17 mouse cellular contexts compared by ENCODE assay signal in genomic region chr9:116121472-116121871, GRCm38 (mm10). TPM values are rescaled to one million over a fixed set of nuclear protein-coding genes. Genes with fewer than 3 reads are reported as not detected.
DNase-seq lines count a peak whose midpoint lies in the region; ATAC-seq and TF ChIP-seq lines count a peak whose summit lies in the region.
"Had no signal": no experiment of that assay in that cellular context is flagged by ENCODE, and none has a peak within 500 bp of the region (broad histone marks: within the 10 kb centered on the region; RNA-seq: fewer than 3 reads in every experiment).

No protein-coding gene starts in this region.

- WGBS in intestine, embryonic 14.5 days: 69% methylated on average over 7 of the region's 7 CpGs
- 62% methylated on average over 7 of the region's 7 CpGs for WGBS in intestine, postnatal 0 days
- 65% methylated on average over 7 of the region's 7 CpGs for WGBS in embryonic facial prominence, embryonic 14.5 days
- WGBS in limb, embryonic 15.5 days: 59% methylated on average over 7 of the region's 7 CpGs
- 89% methylated on average over 7 of the region's 7 CpGs for WGBS in hindbrain, embryonic 12.5 days
- WGBS in kidney, embryonic 14.5 days: 88% methylated on average over 7 of the region's 7 CpGs
- 86% methylated on average over 7 of the region's 7 CpGs for WGBS in neural tube, embryonic 15.5 days

- H3K4me1 ChIP-seq in intestine, embryonic 14.5 days (replicated peaks; ENCODE audit: control insufficient read depth, insufficient read depth, low read length): peaks cover 26% of the 10 kb centered on the region
- H3K4me1 ChIP-seq in intestine, postnatal 0 days (replicated peaks; ENCODE audit: control insufficient read depth, insufficient read depth, low read length): no peaks in the 10 kb centered on the region
- peaks cover 19% of the 10 kb centered on the region for H3K4me1 ChIP-seq in embryonic facial prominence, embryonic 14.5 days (ENCODE audit: control insufficient read depth, insufficient read depth, low read length)
- peaks cover 40% of the 10 kb centered on the region for H3K4me1 ChIP-seq in limb, embryonic 15.5 days
- H3K4me1 ChIP-seq in hindbrain, embryonic 12.5 days: peaks cover 6% of the 10 kb centered on the region; the same call in 1 of the 2 replicates
- H3K4me1 ChIP-seq in kidney, embryonic 14.5 days (ENCODE audit: control insufficient read depth, insufficient read depth, low read length): peaks cover 16% of the 10 kb centered on the region
- H3K4me1 ChIP-seq in neural tube, embryonic 15.5 days: peaks cover 9% of the 10 kb centered on the region

- H3K27me3 ChIP-seq in intestine, embryonic 14.5 days (replicated peaks; ENCODE audit: control insufficient read depth, insufficient read depth, low read length): no peaks in the 10 kb centered on the region
- H3K27me3 ChIP-seq in intestine, postnatal 0 days (replicated peaks; ENCODE audit: control insufficient read depth, insufficient read depth, low read length): no peaks in the 10 kb centered on the region
- H3K27me3 ChIP-seq in embryonic facial prominence, embryonic 14.5 days (replicated peaks; ENCODE audit: control insufficient read depth, insufficient read depth, low read length): no peaks in the 10 kb centered on the region
- no peaks in the 10 kb centered on the region for H3K27me3 ChIP-seq in limb, embryonic 15.5 days
- no peaks in the 10 kb centered on the region for H3K27me3 ChIP-seq in hindbrain, embryonic 12.5 days
- H3K27me3 ChIP-seq in kidney, embryonic 14.5 days (ENCODE audit: control insufficient read depth, insufficient read depth, low read length): no peaks in the 10 kb centered on the region
- no peaks in the 10 kb centered on the region for H3K27me3 ChIP-seq in neural tube, embryonic 15.5 days (replicated peaks)
- H3K27me3 ChIP-seq: forebrain, embryonic 13.5 days; kidney, embryonic 15.5 days; neural tube, embryonic 13.5 days had no signal

- no peaks in the 10 kb centered on the region for H3K9me3 ChIP-seq in intestine, embryonic 14.5 days (ENCODE audit: control insufficient read depth, low read length)
- H3K9me3 ChIP-seq in intestine, postnatal 0 days (ENCODE audit: control insufficient read depth): no peaks in the 10 kb centered on the region
- no peaks in the 10 kb centered on the region for H3K9me3 ChIP-seq in embryonic facial prominence, embryonic 14.5 days (ENCODE audit: control insufficient read depth, low read length)
- no peaks in the 10 kb centered on the region for H3K9me3 ChIP-seq in limb, embryonic 15.5 days
- no peaks in the 10 kb centered on the region for H3K9me3 ChIP-seq in hindbrain, embryonic 12.5 days (replicated peaks)
- H3K9me3 ChIP-seq in kidney, embryonic 14.5 days (ENCODE audit: control insufficient read depth, low read length): no peaks in the 10 kb centered on the region
- no peaks in the 10 kb centered on the region for H3K9me3 ChIP-seq in neural tube, embryonic 15.5 days (replicated peaks)
- H3K9me3 ChIP-seq: forebrain, embryonic 13.5 days; kidney, embryonic 15.5 days; neural tube, embryonic 13.5 days had no signal

- peak overlapping the region; percentile 88; the same call in 1 of the 2 replicates for H3K27ac ChIP-seq in intestine, embryonic 14.5 days (ENCODE audit: low read depth)
- H3K27ac ChIP-seq in intestine, postnatal 0 days (ENCODE audit: low read depth, low read length): no peak overlapping the region
- no peak overlapping the region for H3K27ac ChIP-seq in embryonic facial prominence, embryonic 14.5 days (replicated peaks; ENCODE audit: low read depth, low read length)
- H3K27ac ChIP-seq in limb, embryonic 15.5 days: peak overlapping the region; percentile 77; the same call in 1 of the 2 replicates
- no peak overlapping the region for H3K27ac ChIP-seq in hindbrain, embryonic 12.5 days
- H3K27ac ChIP-seq in kidney, embryonic 14.5 days (ENCODE audit: low read depth, low read length): no peak overlapping the region
- no peak overlapping the region for H3K27ac ChIP-seq in neural tube, embryonic 15.5 days (replicated peaks)
- H3K27ac ChIP-seq: forebrain, embryonic 13.5 days; heart, adult 2 months; hindbrain, postnatal 0 days; kidney, embryonic 15.5 days; liver, embryonic 14.5 days; neural tube, embryonic 13.5 days had no signal

- H3K9ac ChIP-seq in intestine, embryonic 14.5 days (ENCODE audit: low read length): no peak overlapping the region
- no peak overlapping the region for H3K9ac ChIP-seq in intestine, postnatal 0 days (ENCODE audit: low read depth, low read length)
- no peak overlapping the region for H3K9ac ChIP-seq in embryonic facial prominence, embryonic 14.5 days (ENCODE audit: low read depth, low read length)
- no peak overlapping the region for H3K9ac ChIP-seq in limb, embryonic 15.5 days
- no peak overlapping the region for H3K9ac ChIP-seq in hindbrain, embryonic 12.5 days
- no peak overlapping the region for H3K9ac ChIP-seq in kidney, embryonic 14.5 days (ENCODE audit: low read depth, low read length)
- no peak overlapping the region for H3K9ac ChIP-seq in neural tube, embryonic 15.5 days (replicated peaks)
- H3K9ac ChIP-seq: forebrain, embryonic 13.5 days; kidney, embryonic 15.5 days; liver, embryonic 14.5 days; neural tube, embryonic 13.5 days had no signal

- ATAC-seq in intestine, embryonic 14.5 days (replicated peaks; ENCODE audit: low FRiP score, low TSS enrichment, low read depth): no peak
- ATAC-seq in intestine, postnatal 0 days: no peak
- ATAC-seq in embryonic facial prominence, embryonic 14.5 days (ENCODE audit: low read depth): no peak
- ATAC-seq in limb, embryonic 15.5 days (ENCODE audit: insufficient number of reproducible peaks, low FRiP score, low TSS enrichment, low read depth): no peak
- ATAC-seq in hindbrain, embryonic 12.5 days (ENCODE audit: low FRiP score): no peak
- ATAC-seq in kidney, embryonic 14.5 days (ENCODE audit: low FRiP score, low TSS enrichment): no peak
- no peak for ATAC-seq in neural tube, embryonic 15.5 days (ENCODE audit: low FRiP score)
- ATAC-seq: forebrain, embryonic 13.5 days; hindbrain, postnatal 0 days had no signal

- no peak for DNase-seq in intestine, embryonic 14.5 days (ENCODE audit: low spot score)
- peak; percentile 36 for DNase-seq in brain, adult 2 months (ENCODE audit: low read depth, low spot score)
- peak; percentile 64 for DNase-seq in embryonic facial prominence, embryonic 14.5 days (ENCODE audit: low spot score)
- DNase-seq: B cell, adult 2 months; cerebellum, adult 11 months; heart, adult 2 months; retina, postnatal 1 day had no signal

- H3K4me3 ChIP-seq in intestine, embryonic 14.5 days (ENCODE audit: low read depth, low read length): no peak overlapping the region
- no peak overlapping the region for H3K4me3 ChIP-seq in intestine, postnatal 0 days (ENCODE audit: low read depth, low read length)
- no peak overlapping the region for H3K4me3 ChIP-seq in embryonic facial prominence, embryonic 14.5 days (ENCODE audit: low read depth, low read length)
- H3K4me3 ChIP-seq in limb, embryonic 15.5 days: no peak overlapping the region
- no peak overlapping the region for H3K4me3 ChIP-seq in hindbrain, embryonic 12.5 days
- H3K4me3 ChIP-seq in kidney, embryonic 14.5 days (ENCODE audit: low read length): no peak overlapping the region
- H3K4me3 ChIP-seq in neural tube, embryonic 15.5 days (replicated peaks): no peak overlapping the region
- H3K4me3 ChIP-seq: forebrain, embryonic 13.5 days; heart, adult 2 months; kidney, embryonic 15.5 days; neural tube, embryonic 13.5 days had no signal

- no peak overlapping the region for H3K4me2 ChIP-seq in intestine, embryonic 14.5 days (ENCODE audit: low read length)
- no peak overlapping the region for H3K4me2 ChIP-seq in intestine, postnatal 0 days (replicated peaks; ENCODE audit: low read depth)
- H3K4me2 ChIP-seq in embryonic facial prominence, embryonic 14.5 days (ENCODE audit: low read depth, low read length): no peak overlapping the region
- no peak overlapping the region for H3K4me2 ChIP-seq in limb, embryonic 15.5 days
- no peak overlapping the region for H3K4me2 ChIP-seq in hindbrain, embryonic 12.5 days (replicated peaks)
- no peak overlapping the region for H3K4me2 ChIP-seq in kidney, embryonic 14.5 days (replicated peaks; ENCODE audit: low read depth, low read length)
- H3K4me2 ChIP-seq in neural tube, embryonic 15.5 days: no peak overlapping the region
- H3K4me2 ChIP-seq: forebrain, embryonic 13.5 days; kidney, embryonic 15.5 days; neural tube, embryonic 13.5 days had no signal

- H3K36me3 ChIP-seq in intestine, embryonic 14.5 days (ENCODE audit: control insufficient read depth, insufficient read depth, low read length): peaks cover 68% of the 10 kb centered on the region
- peaks cover 58% of the 10 kb centered on the region for H3K36me3 ChIP-seq in intestine, postnatal 0 days (ENCODE audit: control insufficient read depth, insufficient read depth)
- H3K36me3 ChIP-seq in embryonic facial prominence, embryonic 14.5 days (ENCODE audit: control insufficient read depth, insufficient read depth, low read length): peaks cover 50% of the 10 kb centered on the region
- H3K36me3 ChIP-seq in limb, embryonic 15.5 days: peaks cover 70% of the 10 kb centered on the region
- no peaks in the 10 kb centered on the region; the same call in 1 of the 2 replicates for H3K36me3 ChIP-seq in hindbrain, embryonic 12.5 days
- H3K36me3 ChIP-seq in kidney, embryonic 14.5 days (ENCODE audit: control insufficient read depth, insufficient read depth, low read length): peaks cover 30% of the 10 kb centered on the region
- H3K36me3 ChIP-seq in neural tube, embryonic 15.5 days: no peaks in the 10 kb centered on the region
- H3K36me3 ChIP-seq: neural tube, embryonic 13.5 days had no signal

- no peak for TF ChIP-seq CTCF in intestine, postnatal 0 days (IDR thresholded peaks at IDR 0.05; ENCODE audit: low read depth)

RNA-seq across cellular contexts. Expression of gene Tgfbr2, which starts 53.7 kb away (rescaled TPM):
- polyA plus RNA-seq in intestine, embryonic 14.5 days (2014; fragmentation: Nextera tagmentation; extraction: Ambion mirVana): 37.0 and 39.4 TPM in 2 replicates
- 16.0 and 16.1 TPM in 2 replicates for polyA plus RNA-seq in intestine, postnatal 0 days (2015; fragmentation: Nextera tagmentation; extraction: Ambion mirVana)
- 49.7 and 53.0 TPM in 2 replicates for polyA plus RNA-seq in embryonic facial prominence, embryonic 14.5 days (2014; fragmentation: Nextera tagmentation; extraction: Ambion mirVana)
- polyA plus RNA-seq in limb, embryonic 15.5 days (2015; fragmentation: Nextera tagmentation; extraction: Ambion mirVana): 65.2 and 69.0 TPM in 2 replicates
- polyA plus RNA-seq in hindbrain, embryonic 12.5 days (2016; fragmentation: Nextera tagmentation; extraction: Ambion mirVana): 18.9 and 19.3 TPM in 2 replicates
- 10.8 and 27.2 TPM in 2 replicates for polyA plus RNA-seq in kidney, embryonic 14.5 days (2014; fragmentation: Nextera tagmentation; extraction: Ambion mirVana)
- polyA plus RNA-seq in neural tube, embryonic 15.5 days (2015; fragmentation: Nextera tagmentation; extraction: Ambion mirVana): 7.2 and 13.3 TPM in 2 replicates

Comparison
In these comparisons a context has a peak if more than half of its experiments do, and no peak if none do; other contexts are left out.
1. H3K27ac ChIP-seq: peak in intestine, embryonic 14.5 days (single experiment) and limb, embryonic 15.5 days (single experiment); none in intestine, postnatal 0 days (single experiment), embryonic facial prominence, embryonic 14.5 days (single experiment), hindbrain, embryonic 12.5 days (single experiment), kidney, embryonic 14.5 days (single experiment) and neural tube, embryonic 15.5 days (single experiment).